Mouse (Mus musculus): ENCODE results near the gene Cadps2.

DNA sequence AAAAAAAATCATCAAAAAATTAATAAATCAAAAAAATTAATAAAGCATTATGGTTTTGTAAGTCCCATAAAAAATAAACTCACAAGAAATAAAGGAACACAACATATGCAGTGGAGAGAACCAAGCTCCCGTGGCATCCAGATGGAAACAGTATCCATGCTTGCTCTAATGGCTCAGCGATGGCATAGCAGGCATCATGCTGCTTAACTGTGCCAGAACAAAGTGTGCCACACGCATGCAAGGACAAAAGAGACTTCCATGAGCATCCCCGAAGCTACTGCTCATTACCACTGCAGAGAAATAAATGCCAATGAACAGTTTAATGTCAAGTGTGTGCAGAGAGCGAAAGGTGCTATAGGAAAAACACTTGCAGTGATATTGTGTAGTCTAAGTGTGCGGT lies 29.9 kb downstream of the Cadps2 start:
- TF ChIP-seq POLR2AphosphoS2 (IDR thresholded peaks at IDR 0.05; ENCODE audit: insufficient read length, low read depth) (no peak), TCF12 (IDR thresholded peaks at IDR 0.05; ENCODE audit: insufficient read depth, poor library complexity, severe bottlenecking) (no peak), MYOG (IDR thresholded peaks at IDR 0.05; ENCODE audit: control insufficient read depth in 1 of 3, insufficient read depth in 1 of 3, insufficient read length in 2 of 3, low read depth in 2 of 3) (no peak), POLR2A (IDR thresholded peaks at IDR 0.05; ENCODE audit: insufficient read length, low read depth) (no peak), TCF3 (IDR thresholded peaks at IDR 0.05; ENCODE audit: insufficient read length, low read depth) (no peak), CEBPB (IDR thresholded peaks at IDR 0.05; ENCODE audit: insufficient read depth, poor library complexity, severe bottlenecking) (no peak), MYOD1 (IDR thresholded peaks at IDR 0.05; ENCODE audit: control insufficient read depth in 1 of 3, insufficient read length in 2 of 3, low read depth in 2 of 3) (no peak), E2F4 (IDR thresholded peaks at IDR 0.05; ENCODE audit: insufficient read depth) (no peak)

Measured in myocyte (in vitro differentiated cells).